Mouse (Mus musculus): ENCODE measurements at regions not wholly inside any gene's neighbourhood (a gene's known extent, or its start where the extent isn't known, plus 50 kb on each side); places are given as distances from the start of the nearest gene placed in this dataset.

GRCm38 (mm10) chr10:8944586-8944985 is 58.7 kb upstream of the Sash1 start:
- no peak for DNase-seq (ENCODE audit: low spot score)

- DNase-seq (ENCODE audit: low spot score), result no peak
Measured at GRCm38 (mm10) chr10:8943698-8944097, 57.8 kb upstream of the Sash1 start.

GRCm38 (mm10) chr10:8942967-8943471 is 57.1 kb upstream of the Sash1 start:
- DNase-seq (ENCODE audit: low spot score), result no peak

- DNase-seq (ENCODE audit: low spot score), result no peak
Measured at GRCm38 (mm10) chr10:8936369-8936768, 50.5 kb upstream of the Sash1 start.
